Mouse (Mus musculus) stomach, postnatal 0 days (tissue): ENCODE results near the gene Rabggta.

Experiments used
- CTCF ChIP-seq: IDR thresholded peaks from 2 replicates; pipeline ENCODE4 v1.5.1; 2016; ENCODE audit warnings: antibody characterized with exemption, low read depth, mild to moderate bottlenecking, moderate library complexity
- EP300 ChIP-seq: optimal IDR thresholded peaks from 2 replicates; pipeline ENCODE3; 2016; ENCODE audit warnings: antibody characterized with exemption

- TF ChIP-seq CTCF (no peak), EP300 (no peak)
Observed at GRCm38 (mm10) chr14:55768555-55768954, 46.5 kb upstream of the Rabggta start.
